Mouse (Mus musculus): ENCODE measurements around the gene Tmem52b. TPM values are rescaled to one million over a fixed set of nuclear protein-coding genes. Genes with fewer than 3 reads are reported as not detected.

Gene Tmem52b
- polyA plus RNA-seq, 1 experiment: not detected

DNA sequence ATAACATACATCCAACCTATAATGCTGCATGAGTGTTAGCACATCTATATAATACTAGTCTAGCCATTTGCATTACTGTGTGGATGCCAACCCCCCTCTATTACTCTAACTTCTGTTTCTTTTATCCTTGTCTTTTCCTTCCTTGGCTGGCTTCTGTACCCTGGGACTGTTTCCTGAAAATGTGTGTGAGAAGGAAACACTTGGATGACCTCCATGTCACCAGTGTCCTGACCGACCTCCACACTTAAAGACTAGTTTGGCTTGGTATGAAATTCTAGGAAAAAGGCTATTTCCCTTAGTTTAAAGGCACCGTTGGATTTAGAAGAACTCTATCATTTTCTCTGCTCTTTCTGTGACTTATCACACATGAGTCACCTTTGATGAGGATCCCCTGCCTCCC lies 15.1 kb downstream of the Tmem52b start:
- H3K9me3 ChIP-seq (ENCODE audit: control insufficient read depth, low read length): no peaks in the 10 kb centered on the region
- H3K4me1 ChIP-seq (ENCODE audit: control insufficient read depth): peaks cover 4% of the 10 kb centered on the region
- TF ChIP-seq TAL1 (IDR thresholded peaks at IDR 0.05; ENCODE audit: low read length) (no peak), GATA1 (IDR thresholded peaks at IDR 0.05; ENCODE audit: low read length) (no peak)
- H3K4me3 ChIP-seq (replicated peaks): no peak overlapping the region
- H3K27me3 ChIP-seq (ENCODE audit: control insufficient read depth): no peaks in the 10 kb centered on the region
- no peaks in the 10 kb centered on the region for H3K36me3 ChIP-seq (ENCODE audit: control insufficient read depth)

DNA sequence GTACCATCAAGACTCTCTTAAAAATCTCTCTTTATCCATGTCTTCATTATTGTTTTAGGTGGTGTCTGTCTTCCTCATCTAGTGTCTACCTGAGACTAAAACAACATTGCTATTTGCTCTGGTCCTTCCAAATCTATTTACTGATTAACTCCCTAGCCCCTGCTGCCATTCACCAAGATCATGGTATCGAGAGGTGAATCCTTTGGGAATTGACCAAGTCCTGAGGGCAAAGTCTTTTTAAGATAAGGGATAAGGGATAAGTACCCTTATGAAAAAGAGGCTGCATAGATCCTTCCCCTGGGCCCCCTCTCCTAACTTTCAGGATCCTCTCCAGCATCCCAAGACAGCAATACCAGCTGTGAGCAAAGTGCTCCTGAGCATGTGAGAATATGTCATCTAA lies 17.2 kb downstream of the Tmem52b start:
- Histone ChIP-seq H3K4me1 (ENCODE audit: control insufficient read depth) (peaks cover 19% of the 10 kb centered on the region), H3K9me3 (ENCODE audit: control insufficient read depth, low read length) (no peaks in the 10 kb centered on the region), H3K4me3 (replicated peaks) (no peak overlapping the region), H3K27me3 (ENCODE audit: control insufficient read depth) (no peaks in the 10 kb centered on the region), H3K36me3 (ENCODE audit: control insufficient read depth) (peaks cover 2% of the 10 kb centered on the region)
- TF ChIP-seq GATA1 (IDR thresholded peaks at IDR 0.05; ENCODE audit: low read length): no peak
- no peak for TF ChIP-seq TAL1 (IDR thresholded peaks at IDR 0.05; ENCODE audit: low read length)

DNA sequence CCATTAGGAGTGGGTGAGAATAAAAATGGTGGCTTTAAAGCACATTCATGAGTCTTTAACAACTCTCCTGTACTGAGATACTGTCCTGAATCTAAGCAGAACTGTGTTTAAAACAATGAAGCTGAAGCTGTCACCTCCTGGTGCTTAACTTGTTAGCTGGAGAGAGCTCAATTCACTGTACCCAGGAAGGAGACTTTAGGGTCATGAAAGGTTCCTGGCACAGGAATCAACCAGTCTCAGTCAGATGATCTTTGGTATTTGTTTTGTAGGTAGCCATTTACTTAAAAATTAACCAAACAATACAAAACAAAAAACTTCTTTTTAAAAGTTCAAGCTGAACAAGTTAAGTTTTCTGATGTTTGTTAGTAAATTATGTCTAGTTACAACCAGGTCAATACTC lies 17.9 kb downstream of the Tmem52b start:
- H3K36me3 ChIP-seq (ENCODE audit: control insufficient read depth): peaks cover 8% of the 10 kb centered on the region
- no peak for TF ChIP-seq GATA1 (IDR thresholded peaks at IDR 0.05; ENCODE audit: low read length)
- TF ChIP-seq TAL1 (IDR thresholded peaks at IDR 0.05; ENCODE audit: low read length): no peak
- no peaks in the 10 kb centered on the region for H3K9me3 ChIP-seq (ENCODE audit: control insufficient read depth, low read length)
- peaks cover 26% of the 10 kb centered on the region for H3K4me1 ChIP-seq (ENCODE audit: control insufficient read depth)
- no peaks in the 10 kb centered on the region for H3K27me3 ChIP-seq (ENCODE audit: control insufficient read depth)
- no peak overlapping the region for H3K4me3 ChIP-seq (replicated peaks)

DNA sequence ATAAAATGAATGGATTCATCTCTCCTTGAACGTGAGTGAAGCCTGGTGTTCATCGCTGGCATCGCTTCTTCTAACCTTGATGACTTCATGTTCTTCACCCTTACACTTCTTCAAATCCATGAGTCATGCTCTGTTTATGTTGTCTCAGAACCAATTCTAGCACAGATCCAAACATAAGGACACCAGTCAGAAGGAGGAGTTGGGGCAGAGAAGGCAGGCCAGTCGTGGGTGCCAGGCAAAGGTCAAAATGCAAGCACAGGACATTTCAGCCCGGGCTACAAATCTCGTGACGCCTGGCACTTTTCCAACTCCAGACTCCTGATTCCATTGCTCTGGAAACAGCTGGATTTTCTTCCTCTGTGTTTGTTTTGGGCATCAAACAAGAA lies 20.2 kb downstream of the Tmem52b start:
- peaks cover 25% of the 10 kb centered on the region for H3K36me3 ChIP-seq (ENCODE audit: control insufficient read depth)
- H3K4me1 ChIP-seq (ENCODE audit: control insufficient read depth): peaks cover 40% of the 10 kb centered on the region
- H3K4me3 ChIP-seq (replicated peaks): peak overlapping the region; percentile 88
- TF ChIP-seq GATA1 (IDR thresholded peaks at IDR 0.05; ENCODE audit: low read length) (no peak), TAL1 (IDR thresholded peaks at IDR 0.05; ENCODE audit: low read length) (no peak)
- H3K9me3 ChIP-seq (ENCODE audit: control insufficient read depth, low read length): no peaks in the 10 kb centered on the region
- H3K27me3 ChIP-seq (ENCODE audit: control insufficient read depth): no peaks in the 10 kb centered on the region

DNA sequence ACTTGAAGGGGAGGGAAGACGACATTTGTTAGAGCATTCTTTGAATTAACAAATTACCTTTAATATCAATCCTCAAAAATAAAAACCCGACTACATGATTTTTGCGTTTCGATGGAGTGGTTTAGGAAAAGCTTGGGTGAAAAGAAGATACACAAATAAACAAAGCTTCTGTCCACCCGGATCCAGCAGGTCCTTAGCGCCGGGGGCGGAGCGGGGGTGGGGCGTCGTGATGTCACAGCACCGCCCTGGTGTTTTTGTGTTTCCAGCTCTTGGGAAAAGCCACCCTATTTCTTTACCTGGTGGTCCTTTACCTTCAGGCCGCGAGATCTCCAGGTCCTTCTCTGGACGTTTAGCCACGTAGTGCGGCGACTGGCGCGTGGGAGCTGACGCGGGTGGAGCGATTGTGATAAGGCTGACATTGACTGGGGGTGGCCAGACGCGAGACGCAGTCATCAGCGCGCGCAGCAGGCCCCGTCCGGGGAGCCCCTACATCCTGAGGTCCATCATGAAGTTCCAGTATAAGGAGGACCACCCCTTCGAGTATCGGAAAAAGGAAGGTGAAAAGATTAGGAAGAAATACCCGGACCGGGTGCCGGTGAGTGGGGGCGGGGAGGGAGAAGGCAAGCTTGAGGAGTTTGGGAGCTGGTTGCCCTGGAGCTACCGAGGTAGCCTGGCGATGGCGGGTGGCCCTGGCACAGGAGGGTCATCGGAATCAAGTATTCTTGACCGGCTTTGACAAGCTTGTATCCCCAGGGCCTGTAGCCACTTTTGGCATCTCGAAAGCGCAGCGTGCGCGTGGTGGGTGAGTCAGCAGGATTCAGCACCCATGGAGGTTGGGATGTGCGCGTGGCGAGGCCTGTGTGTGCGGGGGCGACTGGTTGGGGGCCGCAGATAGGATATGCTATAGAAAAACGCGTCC lies 20.8 kb downstream of the Tmem52b start, which contains the start of gene Gabarapl1:
Gene Gabarapl1 (plus strand): TSS at position 219 of the 919 bp plus-strand sequence.
- peaks cover 32% of the 10 kb centered on the region for H3K36me3 ChIP-seq (ENCODE audit: control insufficient read depth)
- H3K4me3 ChIP-seq (replicated peaks): peak within 1 kb of the TSS; percentile 88
- TF ChIP-seq GATA1 (IDR thresholded peaks at IDR 0.05; ENCODE audit: low read length) (no peak), TAL1 (IDR thresholded peaks at IDR 0.05; ENCODE audit: low read length) (no peak)
- H3K4me1 ChIP-seq (ENCODE audit: control insufficient read depth): peaks cover 40% of the 10 kb centered on the region
- no peaks in the 10 kb centered on the region for H3K9me3 ChIP-seq (ENCODE audit: control insufficient read depth, low read length)
- H3K27me3 ChIP-seq (ENCODE audit: control insufficient read depth): no peaks in the 10 kb centered on the region

DNA sequence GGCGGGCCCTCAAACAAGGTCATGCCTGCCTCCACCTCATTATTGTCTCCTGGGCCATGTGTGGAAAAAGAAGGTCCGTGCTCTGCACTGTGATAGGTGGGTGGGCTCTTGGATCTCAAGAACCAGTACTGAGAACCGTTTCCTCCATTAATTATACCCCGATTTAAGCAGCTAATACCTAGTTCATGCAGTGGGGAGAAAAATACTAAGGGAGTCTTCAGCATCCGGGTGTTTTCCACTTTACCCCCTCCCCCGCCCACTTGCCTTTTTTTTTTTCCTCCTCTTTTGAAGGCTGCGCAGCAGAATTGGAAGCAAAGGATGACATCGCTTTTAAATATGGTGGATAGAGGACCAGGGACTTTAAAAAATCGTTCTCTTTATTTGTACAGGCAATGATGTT lies 21.7 kb downstream of the Tmem52b start:
- peak overlapping the region; percentile 88 for H3K4me3 ChIP-seq (replicated peaks)
- no peak for TF ChIP-seq TAL1 (IDR thresholded peaks at IDR 0.05; ENCODE audit: low read length)
- TF ChIP-seq GATA1 (IDR thresholded peaks at IDR 0.05; ENCODE audit: low read length): no peak
- no peaks in the 10 kb centered on the region for H3K27me3 ChIP-seq (ENCODE audit: control insufficient read depth)
- H3K9me3 ChIP-seq (ENCODE audit: control insufficient read depth, low read length): no peaks in the 10 kb centered on the region
- peaks cover 40% of the 10 kb centered on the region for H3K36me3 ChIP-seq (ENCODE audit: control insufficient read depth)
- peaks cover 40% of the 10 kb centered on the region for H3K4me1 ChIP-seq (ENCODE audit: control insufficient read depth)

DNA sequence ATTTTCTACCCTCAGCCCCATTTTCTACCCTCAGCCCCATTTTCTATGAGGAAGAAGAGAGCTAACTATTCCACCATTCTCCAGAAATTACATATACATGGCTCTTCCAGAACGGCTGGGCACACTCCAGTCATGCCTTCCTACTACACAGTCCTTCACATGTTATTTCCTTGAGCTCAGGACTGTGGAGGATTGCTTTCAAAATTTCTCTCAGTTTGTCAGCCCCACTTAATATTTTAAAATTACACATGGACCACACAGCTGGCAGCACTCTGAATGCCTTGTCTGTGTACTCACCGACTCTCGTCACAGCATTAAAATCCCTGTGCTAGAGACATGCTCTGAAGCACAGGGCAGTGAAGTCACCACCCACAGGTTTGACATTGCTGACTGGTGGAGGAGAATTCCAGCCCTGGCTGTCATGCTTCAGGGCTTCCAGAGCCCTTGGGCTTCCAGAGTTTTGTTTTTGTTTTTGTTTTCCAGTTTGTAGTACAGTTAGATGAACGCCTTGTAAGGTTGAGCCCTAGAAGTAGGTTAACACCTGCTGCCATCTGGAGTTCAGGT lies 22.4 kb downstream of the Tmem52b start:
- peaks cover 40% of the 10 kb centered on the region for H3K4me1 ChIP-seq (ENCODE audit: control insufficient read depth)

DNA sequence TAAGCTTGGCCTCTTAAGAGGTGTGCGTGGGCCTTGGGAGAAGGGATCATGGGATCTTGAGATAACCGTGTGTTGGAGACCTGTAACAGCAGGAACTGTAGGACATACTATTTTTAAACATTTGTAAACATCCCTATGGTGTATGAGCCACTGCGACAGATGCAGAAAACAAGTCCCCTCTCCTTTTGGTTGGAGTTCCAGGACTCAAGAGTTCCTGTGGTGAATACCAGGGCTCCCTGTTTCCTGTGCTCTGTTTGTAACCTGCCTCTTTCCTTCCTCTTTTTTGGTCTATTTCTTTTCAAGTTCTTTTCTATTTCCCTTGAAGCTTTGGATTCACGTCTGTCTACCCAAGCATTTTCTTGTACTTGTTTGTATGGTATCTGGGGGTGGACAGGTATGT lies 23.4 kb downstream of the Tmem52b start:
- H3K27me3 ChIP-seq (ENCODE audit: control insufficient read depth): no peaks in the 10 kb centered on the region
- peak overlapping the region; percentile 88 for H3K4me3 ChIP-seq (replicated peaks)
- TF ChIP-seq GATA1 (IDR thresholded peaks at IDR 0.05; ENCODE audit: low read length) (no peak), TAL1 (IDR thresholded peaks at IDR 0.05; ENCODE audit: low read length) (no peak)
- H3K36me3 ChIP-seq (ENCODE audit: control insufficient read depth): peaks cover 57% of the 10 kb centered on the region
- peaks cover 40% of the 10 kb centered on the region for H3K4me1 ChIP-seq (ENCODE audit: control insufficient read depth)
- H3K9me3 ChIP-seq (ENCODE audit: control insufficient read depth, low read length): no peaks in the 10 kb centered on the region

More for the DNA sequence above, 22.4 kb downstream of the Tmem52b start:
- Histone ChIP-seq H3K4me3 (replicated peaks) (peak overlapping the region; percentile 88), H3K27me3 (ENCODE audit: control insufficient read depth) (no peaks in the 10 kb centered on the region), H3K36me3 (ENCODE audit: control insufficient read depth) (peaks cover 47% of the 10 kb centered on the region), H3K9me3 (ENCODE audit: control insufficient read depth, low read length) (no peaks in the 10 kb centered on the region)
- TF ChIP-seq TAL1 (IDR thresholded peaks at IDR 0.05; ENCODE audit: low read length): no peak
- TF ChIP-seq GATA1 (IDR thresholded peaks at IDR 0.05; ENCODE audit: low read length): no peak

DNA sequence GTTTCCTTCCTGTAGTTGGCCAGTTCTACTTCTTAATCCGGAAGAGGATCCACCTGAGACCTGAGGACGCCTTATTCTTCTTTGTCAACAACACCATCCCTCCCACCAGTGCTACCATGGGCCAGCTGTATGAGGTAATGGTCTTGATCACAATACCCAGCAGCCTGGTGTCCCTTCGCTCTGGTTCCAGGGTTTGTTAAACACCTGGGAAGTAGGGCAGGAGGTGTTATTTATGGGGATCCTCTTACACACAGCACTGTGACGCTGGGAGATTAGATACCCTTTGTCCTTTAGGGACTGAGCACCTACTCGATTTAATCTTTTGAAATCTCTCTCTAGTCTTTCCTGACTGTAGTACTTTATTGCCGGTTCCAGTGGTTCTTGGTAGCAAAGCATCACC lies 26.2 kb downstream of the Tmem52b start:
- peaks cover 30% of the 10 kb centered on the region for H3K4me1 ChIP-seq (ENCODE audit: control insufficient read depth)
- peaks cover 80% of the 10 kb centered on the region for H3K36me3 ChIP-seq (ENCODE audit: control insufficient read depth)
- no peaks in the 10 kb centered on the region for H3K27me3 ChIP-seq (ENCODE audit: control insufficient read depth)
- no peaks in the 10 kb centered on the region for H3K9me3 ChIP-seq (ENCODE audit: control insufficient read depth, low read length)
- TF ChIP-seq TAL1 (IDR thresholded peaks at IDR 0.05; ENCODE audit: low read length) (no peak), GATA1 (IDR thresholded peaks at IDR 0.05; ENCODE audit: low read length) (no peak)
- no peak overlapping the region for H3K4me3 ChIP-seq (replicated peaks)
